Mouse (Mus musculus) intestine, embryonic 14.5 days (tissue): ENCODE data around the gene D13Ertd608e. TPM values are rescaled to one million over a fixed set of nuclear protein-coding genes. Genes with fewer than 3 reads are reported as not detected.
"Not testable (repeated sequence)": the region's sequence is repeated elsewhere in the genome, so short reads cannot be mapped to it uniquely, and the experiment has no call there.

Experiments
- ATAC-seq: fragments of 200-750 bp; cut with Nextera tagmentation; replicated peaks from 2 replicates; pipeline ENCODE4 v1.8.0; 2017; ENCODE audit warnings: low read depth, moderate number of reproducible peaks, moderate TSS enrichment, moderate library complexity; ENCODE audit not compliant: low FRiP score, low TSS enrichment
- DNase-seq: peaks from one replicate; pipeline ENCODE4 v3.0.0-alpha.2; 2018; ENCODE audit warnings: low spot score
- H3K27ac ChIP-seq: fragments of 300-500 bp; sonication (generic); 2 replicates; pipeline ENCODE4 v1.5.1; 2014; ENCODE audit warnings: low read depth, mild to moderate bottlenecking, control low read depth
- H3K27me3 ChIP-seq: fragments of 300-500 bp; sonication (generic); replicated peaks from 2 replicates; pipeline ENCODE4 v1.6.1; 2014; ENCODE audit warnings: low read length, control low read depth; ENCODE audit not compliant: control insufficient read depth, insufficient read depth
- H3K36me3 ChIP-seq: fragments of 300-500 bp; sonication (generic); 2 replicates; pipeline ENCODE4 v1.6.1; 2014; ENCODE audit warnings: low read length, control low read depth; ENCODE audit not compliant: control insufficient read depth, insufficient read depth
- H3K4me1 ChIP-seq: fragments of 300-500 bp; sonication (generic); replicated peaks from 2 replicates; pipeline ENCODE4 v1.6.1; 2014; ENCODE audit warnings: low read length, control low read depth, mixed read lengths; ENCODE audit not compliant: control insufficient read depth, insufficient read depth
- H3K4me2 ChIP-seq: fragments of 300-500 bp; sonication (generic); 2 replicates; pipeline ENCODE4 v1.6.1; 2014; ENCODE audit warnings: low read length
- H3K4me3 ChIP-seq: fragments of 300-500 bp; sonication (generic); 2 replicates; pipeline ENCODE4 v1.5.1; 2014; ENCODE audit warnings: low read depth, low read length, control low read depth, mixed read lengths
- H3K9ac ChIP-seq: fragments of 300-500 bp; sonication (generic); 2 replicates; pipeline ENCODE4 v1.6.1; 2014; ENCODE audit warnings: mild to moderate bottlenecking, low read length
- H3K9me3 ChIP-seq: fragments of 300-500 bp; sonication (generic); 2 replicates; pipeline ENCODE4 v1.6.1; 2016; ENCODE audit warnings: low read length, control low read depth; ENCODE audit not compliant: control insufficient read depth
- WGBS: fragments of 180-500 bp; shearing (Covaris S2); extraction: QIAGEN DNeasy Blood & Tissue Kit; methylation state at CpG from one replicate; pipeline ENCODE4 v1.1.7; 2014; 5-methylcytosine and 5-hydroxymethylcytosine counted together
- polyA plus RNA-seq: library from polyadenylated mRNA; unstranded; fragments of >200 nt; fragmentation: Nextera tagmentation; extraction: Ambion mirVana; gene quantifications from 2 replicates; pipeline ENCODE4 v1.2.1, GENCODE M21; 2014

The D13Ertd608e gene
- polyA plus RNA-seq, 1 experiment from 2014 or later: not detected

DNA sequence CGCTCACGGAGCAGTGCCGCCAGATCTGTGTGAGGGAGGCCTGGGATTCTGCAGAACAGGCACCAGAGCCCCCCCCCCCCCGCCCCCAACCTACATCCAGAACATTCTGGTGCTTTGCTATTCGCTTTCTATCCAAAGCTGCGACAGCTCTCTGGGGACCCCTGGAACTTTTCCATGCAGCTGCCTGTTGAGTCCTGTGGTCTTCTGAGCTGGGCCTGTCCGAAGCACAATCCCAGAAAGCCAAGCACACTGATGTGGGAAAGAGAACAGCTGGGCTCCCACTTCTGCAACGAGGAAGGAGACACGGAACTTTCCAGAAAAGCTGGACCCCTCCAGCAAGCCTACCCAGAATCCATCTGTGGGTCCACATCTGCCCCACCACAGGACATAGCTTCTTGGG is 25.8 kb upstream of the D13Ertd608e start:
- no peak for ATAC-seq
- DNase-seq: no peak
- no peaks in the 10 kb centered on the region for H3K27me3 ChIP-seq
- no peak overlapping the region for H3K4me3 ChIP-seq
- H3K36me3 ChIP-seq: no peaks in the 10 kb centered on the region
- H3K4me2 ChIP-seq: no peak overlapping the region
- WGBS: 87% methylated on average over 9 of the region's 9 CpGs
- no peak overlapping the region for H3K27ac ChIP-seq
- no peaks in the 10 kb centered on the region for H3K9me3 ChIP-seq
- no peak overlapping the region for H3K9ac ChIP-seq
- no peaks in the 10 kb centered on the region for H3K4me1 ChIP-seq

DNA sequence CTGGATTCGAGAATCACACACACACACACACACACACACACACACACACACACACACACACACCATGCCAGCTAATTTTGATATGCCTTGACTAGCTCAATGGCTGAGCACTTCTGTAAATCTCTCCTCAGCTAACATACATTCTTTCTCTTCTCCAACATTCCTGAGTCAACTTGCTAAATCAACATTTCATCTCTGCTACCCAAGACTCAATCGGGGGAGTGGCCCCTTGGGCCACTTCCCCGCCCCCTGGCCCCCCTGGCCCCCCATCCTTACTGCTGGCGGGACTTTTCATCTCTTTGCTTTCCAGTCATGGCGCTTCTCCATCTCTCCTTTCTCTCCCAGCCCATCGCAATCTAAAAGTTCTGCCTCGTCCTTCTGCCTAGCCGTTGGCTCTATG is 19.0 kb upstream of the D13Ertd608e start:
- no peak overlapping the region for H3K27ac ChIP-seq
- WGBS: 40% methylated on average over 8 of the region's 8 CpGs
- no peaks in the 10 kb centered on the region for H3K27me3 ChIP-seq
- H3K9ac ChIP-seq: no peak overlapping the region
- H3K9me3 ChIP-seq: no peaks in the 10 kb centered on the region
- DNase-seq (peak; percentile 47), ATAC-seq (no peak)
- H3K4me3 ChIP-seq: no peak overlapping the region
- H3K36me3 ChIP-seq: no peaks in the 10 kb centered on the region
- no peak overlapping the region for H3K4me2 ChIP-seq
- no peaks in the 10 kb centered on the region for H3K4me1 ChIP-seq

DNA sequence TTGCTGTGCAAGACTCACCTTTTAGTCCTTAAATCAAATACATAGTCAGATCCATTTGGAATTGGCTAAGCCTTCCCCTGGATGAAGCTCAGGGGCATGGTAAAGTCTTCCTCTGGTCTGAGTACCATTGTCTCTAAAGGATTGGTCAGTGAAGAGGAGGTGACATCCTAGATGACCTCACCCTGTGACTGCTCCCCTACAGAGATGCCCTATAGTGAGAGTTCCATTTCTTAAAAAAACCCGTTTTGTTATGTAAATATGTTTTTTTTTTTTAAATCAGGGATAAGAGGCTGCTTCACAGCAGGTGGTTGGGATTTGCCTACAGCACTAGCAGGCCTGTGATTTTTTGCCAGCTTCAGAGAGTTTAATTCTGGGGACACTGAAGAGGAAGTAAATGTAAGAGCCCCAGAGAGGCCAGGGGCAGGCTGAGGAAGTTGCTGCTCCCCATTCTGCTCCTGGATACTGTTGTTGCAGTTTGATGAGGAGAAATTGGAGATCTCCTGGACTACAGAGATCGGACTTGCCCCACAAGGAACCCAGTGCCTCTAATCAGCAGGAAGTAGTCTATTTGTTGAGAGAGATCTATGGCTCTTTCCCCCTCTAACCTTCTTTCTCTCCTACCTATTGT is 18.1 kb upstream of the D13Ertd608e start:
- 26% methylated on average over 2 of the region's 2 CpGs for WGBS
- Histone ChIP-seq H3K36me3 (no peaks in the 10 kb centered on the region), H3K4me3 (no peak overlapping the region), H3K4me1 (no peaks in the 10 kb centered on the region), H3K4me2 (no peak overlapping the region), H3K27ac (no peak overlapping the region), H3K9me3 (no peaks in the 10 kb centered on the region), H3K9ac (no peak overlapping the region), H3K27me3 (no peaks in the 10 kb centered on the region)
- peak; percentile 35 for DNase-seq
- no peak for ATAC-seq

DNA sequence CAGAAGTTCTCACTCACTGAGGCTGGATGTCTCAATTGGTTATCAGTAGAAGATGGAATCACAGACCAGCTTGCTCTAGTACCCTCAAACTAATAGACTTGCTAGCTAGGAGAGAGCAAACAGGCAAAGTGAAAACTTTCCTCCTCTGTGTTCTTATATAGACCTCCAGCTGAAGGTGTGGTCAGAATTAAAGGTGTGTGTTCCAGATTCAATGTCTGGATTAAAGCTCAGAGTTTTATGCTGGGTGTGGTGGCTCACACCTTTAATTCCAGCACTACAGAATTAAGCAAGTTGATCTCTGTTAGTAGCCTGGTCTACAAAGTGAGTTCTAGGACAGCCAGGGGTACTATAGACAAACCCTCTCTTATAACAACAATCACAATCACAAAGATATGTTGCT is 5.7 kb upstream of the D13Ertd608e start, which contains the start of gene AF067063:
Gene AF067063 (minus strand): TSS at position 101 of the 400 bp plus-strand sequence.
- H3K4me3 ChIP-seq, H3K36me3 ChIP-seq, H3K9ac ChIP-seq, DNase-seq, H3K27ac ChIP-seq, H3K9me3 ChIP-seq, ATAC-seq, H3K4me1 ChIP-seq, H3K27me3 ChIP-seq, H3K4me2 ChIP-seq: not testable (repeated sequence)

DNA sequence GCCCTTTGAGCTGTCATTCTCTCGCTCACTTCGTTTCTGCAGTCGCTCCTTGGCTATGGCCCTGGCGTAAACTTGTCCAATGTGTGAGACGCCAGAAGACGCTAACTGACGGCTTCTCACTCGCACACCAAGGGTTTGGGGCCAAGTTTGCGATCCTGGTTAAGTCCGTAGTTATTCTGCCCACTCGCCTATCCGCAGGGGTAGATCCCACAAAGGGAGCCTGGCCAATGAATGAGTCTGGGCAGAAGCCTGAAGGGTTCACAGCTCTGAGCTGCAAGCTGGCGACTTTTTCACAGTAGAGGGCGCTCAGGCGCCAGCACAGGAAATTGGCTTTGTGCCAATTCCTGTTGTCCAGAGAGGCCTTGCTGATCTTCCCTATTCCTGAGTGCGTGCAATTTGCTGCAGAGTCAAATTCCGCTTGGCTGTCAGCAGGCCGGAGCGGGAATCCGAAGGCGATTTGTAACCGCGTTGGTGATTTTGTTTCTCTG is 562 bp downstream of the D13Ertd608e start:
- H3K4me1 ChIP-seq, H3K9me3 ChIP-seq, H3K36me3 ChIP-seq, H3K9ac ChIP-seq, H3K27me3 ChIP-seq, H3K27ac ChIP-seq, H3K4me3 ChIP-seq: not testable (repeated sequence)
- H3K4me2 ChIP-seq: peak overlapping the region; percentile 26; the same call in 1 of the 2 replicates
- ATAC-seq (peak; percentile 73), DNase-seq (peak; percentile 70)
- WGBS: 12% methylated on average over 20 of the region's 23 CpGs

DNA sequence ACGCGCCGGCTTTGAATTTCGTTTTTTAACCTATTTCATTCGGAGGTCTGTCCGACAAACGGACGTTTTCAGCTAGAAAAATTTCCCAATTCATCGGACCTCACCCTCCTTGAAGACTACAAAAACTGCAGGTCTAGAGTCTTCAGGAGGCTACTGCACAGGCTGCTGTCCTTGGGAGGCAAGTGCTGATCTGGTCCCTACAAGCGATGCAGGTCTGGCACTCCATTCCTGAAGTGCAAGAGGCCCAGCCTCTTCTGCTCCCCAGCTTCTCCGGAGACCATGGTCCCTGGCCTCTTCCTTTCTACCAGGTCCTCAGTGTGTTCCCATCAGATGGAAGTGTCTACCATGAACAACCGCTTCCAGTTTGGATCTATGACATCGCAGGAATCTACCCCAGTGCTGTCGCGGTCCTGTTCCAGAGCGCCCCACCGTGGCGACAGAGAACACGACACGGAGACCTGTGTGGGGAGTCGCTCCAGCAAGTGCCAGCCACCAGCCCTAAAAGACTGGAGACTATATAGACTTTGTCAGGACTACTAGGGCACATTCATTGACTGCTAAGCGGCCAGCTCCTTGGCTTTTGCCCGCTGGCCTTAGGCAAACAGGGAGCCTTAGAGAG is 2.0 kb downstream of the D13Ertd608e start:
- WGBS: 5% methylated on average over 14 of the region's 23 CpGs
- H3K9ac ChIP-seq, H3K4me1 ChIP-seq, H3K4me2 ChIP-seq, H3K27me3 ChIP-seq, H3K36me3 ChIP-seq, H3K9me3 ChIP-seq, H3K4me3 ChIP-seq, H3K27ac ChIP-seq: not testable (repeated sequence)
- ATAC-seq: 0 out of 2 replicates have a peak, but pooled peaks have one; percentile 16
- peak; percentile 54 for DNase-seq

DNA sequence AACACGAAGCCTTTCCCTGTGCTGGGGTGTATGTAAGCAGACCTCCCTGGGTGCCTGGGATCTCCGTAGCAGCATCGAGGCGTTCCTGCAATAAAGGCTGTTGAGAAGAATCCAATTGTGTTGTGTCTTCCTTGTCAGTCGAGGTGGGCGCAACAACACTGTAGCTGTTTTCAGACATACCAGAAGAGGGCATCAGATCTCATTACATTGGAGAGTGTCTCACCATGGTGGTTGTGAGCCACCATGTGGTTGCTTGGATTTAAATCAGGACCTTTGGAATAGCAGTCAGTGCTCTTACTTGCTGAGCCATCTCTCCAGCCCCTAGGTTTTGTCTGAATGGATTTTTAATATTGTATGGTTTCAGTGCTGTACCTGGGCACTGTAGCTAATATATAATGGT is 4.2 kb downstream of the D13Ertd608e start:
- not testable (repeated sequence) for H3K4me2 ChIP-seq, H3K9ac ChIP-seq, H3K4me1 ChIP-seq, H3K4me3 ChIP-seq, H3K9me3 ChIP-seq, H3K36me3 ChIP-seq, H3K27ac ChIP-seq, H3K27me3 ChIP-seq
- 17% methylated on average over 6 of the region's 6 CpGs for WGBS
- peak; percentile 16 for DNase-seq
- 0 out of 2 replicates have a peak, but pooled peaks have one; percentile 13 for ATAC-seq

DNA sequence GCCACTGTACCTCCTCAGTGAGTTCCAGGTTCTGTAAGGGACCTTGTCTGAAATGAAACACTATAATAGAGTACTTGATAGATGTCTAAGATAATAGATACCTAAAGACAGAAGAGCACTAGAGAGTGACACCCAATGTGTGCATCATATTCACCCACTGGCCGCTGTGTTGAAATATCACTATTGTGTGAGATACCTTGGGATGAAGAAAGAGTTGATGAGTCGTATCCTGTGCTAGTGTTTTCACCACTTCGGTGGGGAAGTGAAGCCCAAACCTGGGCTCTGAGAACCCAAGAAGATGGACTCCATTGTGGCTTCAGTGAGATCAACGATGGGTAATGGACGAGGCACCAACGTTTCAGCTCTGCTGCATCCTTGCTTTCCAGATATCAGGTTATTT is 26.6 kb downstream of the D13Ertd608e start:
- H3K36me3 ChIP-seq, H3K4me1 ChIP-seq, H3K9me3 ChIP-seq, DNase-seq, H3K9ac ChIP-seq, H3K27me3 ChIP-seq, H3K4me3 ChIP-seq, H3K27ac ChIP-seq, ATAC-seq, H3K4me2 ChIP-seq: not testable (repeated sequence)
- no CpG with 5 or more reads among the region's 6 CpGs for WGBS
